Mouse (Mus musculus): ENCODE data around the gene Prkd2. TPM values are rescaled to one million over a fixed set of nuclear protein-coding genes. Genes with fewer than 3 reads are reported as not detected.

Gene Prkd2
- 1 to 10 TPM; 6.8 to 9.1 TPM for total RNA-seq (2021)
- long read RNA-seq, experiment 1, partial matches to known transcripts: 0 of 4 reads
- long read RNA-seq, experiment 1, other reads (novel, unspliced or antisense): 1 of 4 reads
- long read RNA-seq, experiment 2, partial matches to known transcripts: 2 of 7 reads
- long read RNA-seq, experiment 2, other reads (novel, unspliced or antisense): 1 of 7 reads

GRCm38 (mm10) chr7:16842645-16843063 is at the start of gene Prkd2:
Prkd2 (plus strand) TSS chr7:16842902.
- DNase-seq (ENCODE audit: low spot score in 2 of 2): peak; percentile 88 to 92

GRCm38 (mm10) chr7:16793010-16793725 is 49.5 kb upstream of the Prkd2 start:
- no peak for DNase-seq (ENCODE audit: low spot score in 2 of 2)

GRCm38 (mm10) chr7:16794886-16795285 is 47.8 kb upstream of the Prkd2 start:
- no peak for DNase-seq (ENCODE audit: low spot score in 2 of 2)

- DNase-seq (ENCODE audit: low spot score in 2 of 2): peak in 1 of 2 experiments; percentile 35
Observed at GRCm38 (mm10) chr7:16804409-16805028, 38.2 kb upstream of the Prkd2 start.

GRCm38 (mm10) chr7:16807936-16808335 is 34.8 kb upstream of the Prkd2 start:
- no peak for DNase-seq (ENCODE audit: low spot score in 2 of 2)

GRCm38 (mm10) chr7:16808647-16809046 is 34.1 kb upstream of the Prkd2 start:
- no peak for DNase-seq (ENCODE audit: low spot score in 2 of 2)

GRCm38 (mm10) chr7:16809739-16810138 is 33.0 kb upstream of the Prkd2 start:
- peak; percentile 62 to 81 for DNase-seq (ENCODE audit: low spot score in 2 of 2)

- no peak for DNase-seq (ENCODE audit: low spot score in 2 of 2)
Observed at GRCm38 (mm10) chr7:16810399-16810919, 32.2 kb upstream of the Prkd2 start.

- peak; percentile 44 to 63 for DNase-seq (ENCODE audit: low spot score in 2 of 2)
Observed at GRCm38 (mm10) chr7:16810920-16811648, 31.6 kb upstream of the Prkd2 start.

- no peak for DNase-seq (ENCODE audit: low spot score in 2 of 2)
Observed at GRCm38 (mm10) chr7:16811649-16812070, 31.0 kb upstream of the Prkd2 start.

GRCm38 (mm10) chr7:16812505-16812904 is 30.2 kb upstream of the Prkd2 start:
- DNase-seq (ENCODE audit: low spot score in 2 of 2): no peak

GRCm38 (mm10) chr7:16815351-16815941 is 27.3 kb upstream of the Prkd2 start, which contains the start of gene Strn4:
Strn4 (plus strand) TSS chr7:16815889.
- DNase-seq (ENCODE audit: low spot score in 2 of 2): peak in 1 of 2 experiments; percentile 51

- peak; percentile 75 to 81 for DNase-seq (ENCODE audit: low spot score in 2 of 2)
Observed at GRCm38 (mm10) chr7:16816078-16816474, 26.6 kb upstream of the Prkd2 start.

GRCm38 (mm10) chr7:16816475-16817122 is 26.1 kb upstream of the Prkd2 start, which contains the start of gene Fkrp:
Fkrp (minus strand) TSS chr7:16816732.
- DNase-seq (ENCODE audit: low spot score in 2 of 2): peak; percentile 43 to 53

GRCm38 (mm10) chr7:16817693-16818092 is 25.0 kb upstream of the Prkd2 start:
- peak in 1 of 2 experiments; percentile 61 for DNase-seq (ENCODE audit: low spot score in 2 of 2)

GRCm38 (mm10) chr7:16819794-16820193 is 22.9 kb upstream of the Prkd2 start:
- no peak for DNase-seq (ENCODE audit: low spot score in 2 of 2)

GRCm38 (mm10) chr7:16820271-16820763 is 22.4 kb upstream of the Prkd2 start:
- DNase-seq (ENCODE audit: low spot score in 2 of 2): no peak

- DNase-seq (ENCODE audit: low spot score in 2 of 2): no peak
Observed at GRCm38 (mm10) chr7:16821091-16821490, 21.6 kb upstream of the Prkd2 start.

- DNase-seq (ENCODE audit: low spot score in 2 of 2): peak; percentile 59 to 77
Observed at GRCm38 (mm10) chr7:16821669-16822101, 21.0 kb upstream of the Prkd2 start.

GRCm38 (mm10) chr7:16823734-16824133 is 19.0 kb upstream of the Prkd2 start:
- DNase-seq (ENCODE audit: low spot score in 2 of 2): peak in 1 of 2 experiments; percentile 58
